Mouse (Mus musculus): ENCODE measurements at regions not wholly inside any gene's neighbourhood (a gene's known extent, or its start where the extent isn't known, plus 50 kb on each side); places are given as distances from the start of the nearest gene placed in this dataset.
A peak's percentile ranks its signal among the peaks of the same experiment; 100 is the strongest.

DNA sequence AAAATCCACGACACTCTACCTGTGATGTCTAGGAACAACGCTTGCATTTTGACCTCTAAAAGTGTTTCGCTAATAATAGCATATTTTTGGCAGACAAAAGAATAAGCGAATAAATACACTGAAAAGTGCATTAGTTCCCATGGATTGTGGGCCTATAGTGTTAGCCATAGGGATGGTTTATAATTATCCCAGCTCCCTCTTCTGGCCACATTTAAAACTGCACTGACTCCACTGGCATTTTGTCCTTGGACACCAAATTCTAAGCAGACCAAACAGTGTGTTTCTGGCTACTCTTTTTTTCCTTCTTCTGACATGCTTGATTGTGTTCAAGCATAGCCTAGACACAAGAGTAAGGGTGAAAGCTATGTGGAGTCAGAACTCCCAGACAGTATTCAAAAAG lies 276.8 kb upstream of the Ank start:
- no peak overlapping the region for H3K4me3 ChIP-seq (ENCODE audit: insufficient read depth, low read length)
- H3K4me1 ChIP-seq (ENCODE audit: control insufficient read depth, insufficient read depth, low read length) = no peaks in the 10 kb centered on the region
- no peak for TF ChIP-seq POLR2A (IDR thresholded peaks at IDR 0.05; ENCODE audit: low read depth, low read length)
- no peak for TF ChIP-seq CTCF (IDR thresholded peaks at IDR 0.05; ENCODE audit: borderline replicate concordance, insufficient read depth, low read length)
- no peak overlapping the region for H3K27ac ChIP-seq (ENCODE audit: insufficient read depth, low read length)

DNA sequence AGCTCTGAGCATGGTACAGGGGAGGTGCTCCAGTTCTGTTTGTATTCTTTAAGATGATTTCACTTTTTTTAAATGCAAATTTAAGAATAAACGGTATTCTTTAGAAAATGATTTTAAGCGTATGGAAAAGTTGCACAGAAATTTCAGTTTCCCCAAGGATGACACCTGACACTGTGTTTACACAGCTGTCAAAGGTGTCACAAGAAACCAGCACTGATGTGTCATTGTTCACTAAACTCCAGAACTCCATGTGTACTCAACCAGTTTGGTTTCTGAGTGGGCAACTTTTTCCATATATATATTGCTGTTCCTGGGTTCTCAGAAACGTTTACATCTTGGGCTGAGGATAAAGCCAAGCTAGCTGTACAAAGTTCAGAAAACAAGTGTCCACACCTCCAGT lies 265.0 kb upstream of the Ank start:
- TF ChIP-seq CTCF (IDR thresholded peaks at IDR 0.05; ENCODE audit: borderline replicate concordance, insufficient read depth, low read length) (no peak), POLR2A (IDR thresholded peaks at IDR 0.05; ENCODE audit: low read depth, low read length) (no peak)
- H3K27ac ChIP-seq (ENCODE audit: insufficient read depth, low read length) = no peak overlapping the region

DNA sequence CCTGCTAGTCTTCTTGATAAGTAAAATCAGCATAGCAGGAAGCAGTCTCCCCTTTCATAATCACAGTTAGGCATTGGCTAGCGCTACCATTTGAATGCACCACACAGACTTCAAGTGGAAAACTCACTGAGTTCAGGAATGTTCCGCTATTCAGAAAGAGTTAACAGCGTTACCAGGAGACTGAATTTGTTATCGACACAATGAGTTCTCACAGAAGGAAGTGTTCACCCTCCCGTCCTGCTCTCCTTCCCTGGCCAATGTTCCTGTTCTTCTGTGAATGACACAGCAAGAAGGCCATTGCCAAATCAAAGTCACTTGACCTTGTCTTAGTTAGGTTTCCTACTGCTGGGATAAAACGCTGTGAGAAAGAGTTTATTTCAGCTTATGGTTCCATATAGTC lies 261.6 kb upstream of the Ank start:
- Histone ChIP-seq H3K4me1 (ENCODE audit: control insufficient read depth, insufficient read depth, low read length) (no peaks in the 10 kb centered on the region), H3K4me3 (ENCODE audit: insufficient read depth, low read length) (no peak overlapping the region), H3K27ac (ENCODE audit: insufficient read depth, low read length) (no peak overlapping the region)
- no peak for TF ChIP-seq POLR2A (IDR thresholded peaks at IDR 0.05; ENCODE audit: low read depth, low read length)
- TF ChIP-seq CTCF (IDR thresholded peaks at IDR 0.05; ENCODE audit: borderline replicate concordance, insufficient read depth, low read length) = no peak

More for the DNA sequence above, 265.0 kb upstream of the Ank start:
- no peak overlapping the region for H3K4me3 ChIP-seq (ENCODE audit: insufficient read depth, low read length)
- H3K4me1 ChIP-seq (ENCODE audit: control insufficient read depth, insufficient read depth, low read length) = no peaks in the 10 kb centered on the region

- no peak overlapping the region for H3K4me3 ChIP-seq (ENCODE audit: insufficient read depth, low read length)
- TF ChIP-seq CTCF (IDR thresholded peaks at IDR 0.05; ENCODE audit: borderline replicate concordance, insufficient read depth, low read length) (no peak), POLR2A (IDR thresholded peaks at IDR 0.05; ENCODE audit: low read depth, low read length) (no peak)
- no peak overlapping the region for H3K27ac ChIP-seq (ENCODE audit: insufficient read depth, low read length)
- no peaks in the 10 kb centered on the region for H3K4me1 ChIP-seq (ENCODE audit: control insufficient read depth, insufficient read depth, low read length)
Measured at GRCm38 (mm10) chr15:27207446-27207845, 259.0 kb upstream of the Ank start.

- TF ChIP-seq POLR2A (IDR thresholded peaks at IDR 0.05; ENCODE audit: low read depth, low read length) (no peak), CTCF (IDR thresholded peaks at IDR 0.05; ENCODE audit: borderline replicate concordance, insufficient read depth, low read length) (no peak)
- no peaks in the 10 kb centered on the region for H3K4me1 ChIP-seq (ENCODE audit: control insufficient read depth, insufficient read depth, low read length)
- H3K4me3 ChIP-seq (ENCODE audit: insufficient read depth, low read length) = no peak overlapping the region
- no peak overlapping the region for H3K27ac ChIP-seq (ENCODE audit: insufficient read depth, low read length)
Measured at GRCm38 (mm10) chr15:27216387-27216786, 250.1 kb upstream of the Ank start.

DNA sequence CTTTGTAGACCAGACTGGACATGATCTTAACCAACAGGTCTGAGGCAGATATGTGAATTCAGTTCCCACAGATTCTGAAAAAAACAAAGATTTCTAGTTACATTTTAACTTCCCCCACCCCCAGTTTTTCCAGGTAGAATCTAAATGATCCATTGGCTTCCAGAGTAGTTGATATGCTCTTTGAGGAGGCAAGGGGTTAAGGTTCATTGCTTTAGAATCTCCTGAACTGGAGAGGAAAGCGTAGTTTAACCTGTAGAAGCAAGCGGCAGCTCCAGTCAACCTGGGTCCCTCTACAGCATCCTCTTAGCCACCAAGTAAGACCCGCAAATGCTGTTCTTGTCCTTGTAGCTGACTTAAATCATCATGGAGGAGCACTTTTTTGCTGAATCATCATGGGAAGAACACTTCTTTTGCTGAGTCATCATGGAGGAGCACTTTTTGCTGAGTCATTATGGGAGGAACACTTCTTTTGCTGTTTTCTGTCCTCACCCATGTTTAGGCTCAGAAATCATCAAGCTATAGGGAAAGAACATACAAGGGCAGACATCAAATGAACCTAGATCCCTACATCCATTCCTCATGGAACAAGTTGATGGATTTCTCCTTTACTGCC lies 247.2 kb upstream of the Ank start:
- no peak overlapping the region for H3K27ac ChIP-seq (ENCODE audit: insufficient read depth, low read length)
- no peak overlapping the region for H3K4me3 ChIP-seq (ENCODE audit: insufficient read depth, low read length)
- H3K4me1 ChIP-seq (ENCODE audit: control insufficient read depth, insufficient read depth, low read length) = no peaks in the 10 kb centered on the region
- TF ChIP-seq CTCF (IDR thresholded peaks at IDR 0.05; ENCODE audit: borderline replicate concordance, insufficient read depth, low read length) (no peak), POLR2A (IDR thresholded peaks at IDR 0.05; ENCODE audit: low read depth, low read length) (no peak)

DNA sequence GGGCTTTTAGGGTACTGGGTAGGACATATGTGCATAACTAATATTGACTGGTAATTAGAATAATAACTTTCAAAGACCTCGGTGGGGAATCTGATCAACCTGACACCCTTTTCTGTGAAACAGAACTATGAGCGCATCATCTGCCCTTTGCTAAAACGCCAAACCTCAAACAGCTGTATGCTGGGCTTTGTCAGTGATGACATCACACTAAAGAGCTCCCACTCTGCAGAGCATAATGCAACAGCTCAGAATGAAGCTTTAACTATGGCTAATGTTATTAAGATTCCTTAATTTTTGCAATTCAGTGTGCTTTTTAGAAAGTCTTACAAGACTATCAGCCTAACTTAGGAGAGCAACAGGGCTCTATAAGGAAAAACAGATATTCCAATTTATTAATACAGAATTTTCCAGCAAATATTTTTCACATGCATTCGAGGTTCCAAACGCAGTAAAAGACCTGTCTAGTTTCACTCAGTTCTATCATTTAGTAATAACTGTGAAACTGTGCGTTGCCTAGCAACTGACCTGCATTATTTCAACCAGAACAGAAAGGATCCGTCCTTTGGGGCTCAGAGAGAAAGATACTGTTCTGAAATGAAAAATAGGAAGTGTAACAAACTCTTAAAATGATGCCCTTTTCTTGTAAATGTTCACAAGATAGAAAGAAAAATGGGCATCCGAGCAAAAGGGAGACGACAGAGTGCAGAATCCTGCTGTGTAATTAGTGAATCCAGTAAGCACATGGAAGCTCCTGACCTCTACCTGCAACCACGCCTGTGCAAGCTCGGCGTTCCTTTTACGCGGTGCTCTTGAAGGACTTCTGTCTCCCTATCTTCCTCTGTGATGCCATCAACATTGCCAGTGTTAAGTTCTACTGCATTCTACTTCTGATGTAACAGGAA lies 242.6 kb upstream of the Ank start:
- Histone ChIP-seq H3K27ac (ENCODE audit: insufficient read depth, low read length) (no peak overlapping the region), H3K4me3 (ENCODE audit: insufficient read depth, low read length) (no peak overlapping the region), H3K4me1 (ENCODE audit: control insufficient read depth, insufficient read depth, low read length) (no peaks in the 10 kb centered on the region)
- TF ChIP-seq POLR2A (IDR thresholded peaks at IDR 0.05; ENCODE audit: low read depth, low read length) (no peak), CTCF (IDR thresholded peaks at IDR 0.05; ENCODE audit: borderline replicate concordance, insufficient read depth, low read length) (no peak)

DNA sequence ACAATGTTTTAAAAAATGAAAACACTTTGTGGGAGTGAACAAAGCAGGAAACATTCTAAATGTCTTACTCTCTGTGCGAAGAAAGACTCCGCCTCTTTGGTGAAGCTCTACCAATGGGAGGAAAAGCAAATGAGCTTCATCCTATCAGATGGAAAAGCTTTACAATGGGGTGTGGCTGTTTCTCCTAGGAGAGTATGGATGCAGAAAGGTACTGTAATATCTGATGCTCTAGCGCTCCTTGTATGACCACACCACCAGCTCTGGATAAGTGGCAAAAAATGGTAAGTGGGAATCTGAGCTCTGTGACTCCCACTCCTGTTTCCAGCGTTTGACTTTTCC lies 242.0 kb upstream of the Ank start:
- H3K4me3 ChIP-seq (ENCODE audit: insufficient read depth, low read length) = no peak overlapping the region
- TF ChIP-seq CTCF (IDR thresholded peaks at IDR 0.05; ENCODE audit: borderline replicate concordance, insufficient read depth, low read length) (no peak), POLR2A (IDR thresholded peaks at IDR 0.05; ENCODE audit: low read depth, low read length) (no peak)
- H3K27ac ChIP-seq (ENCODE audit: insufficient read depth, low read length) = no peak overlapping the region
- H3K4me1 ChIP-seq (ENCODE audit: control insufficient read depth, insufficient read depth, low read length) = no peaks in the 10 kb centered on the region

DNA sequence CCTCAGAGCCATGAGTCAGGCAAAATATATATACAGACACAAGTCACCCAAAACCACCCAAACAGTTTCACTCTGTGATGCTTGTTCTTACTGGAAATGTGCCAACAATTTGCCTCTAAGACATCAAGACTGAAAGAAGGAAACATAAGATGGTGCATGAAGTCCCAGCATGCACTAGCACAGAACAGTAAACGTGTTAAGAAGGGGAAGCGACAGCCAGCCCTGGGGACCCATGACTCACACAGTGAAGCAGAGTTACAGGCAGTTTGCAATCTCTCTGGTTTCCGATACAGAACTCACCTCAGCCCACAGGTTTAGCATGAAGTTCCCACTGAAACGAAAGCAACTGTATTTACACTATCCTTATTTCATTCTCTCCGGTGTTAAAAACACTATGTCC lies 233.7 kb upstream of the Ank start:
- H3K4me3 ChIP-seq (ENCODE audit: insufficient read depth, low read length) = no peak overlapping the region
- no peaks in the 10 kb centered on the region; the same call in 1 of the 2 replicates for H3K4me1 ChIP-seq (ENCODE audit: control insufficient read depth, insufficient read depth, low read length)
- TF ChIP-seq POLR2A (IDR thresholded peaks at IDR 0.05; ENCODE audit: low read depth, low read length) = no peak
- no peak for TF ChIP-seq CTCF (IDR thresholded peaks at IDR 0.05; ENCODE audit: borderline replicate concordance, insufficient read depth, low read length)
- H3K27ac ChIP-seq (ENCODE audit: insufficient read depth, low read length) = no peak overlapping the region

DNA sequence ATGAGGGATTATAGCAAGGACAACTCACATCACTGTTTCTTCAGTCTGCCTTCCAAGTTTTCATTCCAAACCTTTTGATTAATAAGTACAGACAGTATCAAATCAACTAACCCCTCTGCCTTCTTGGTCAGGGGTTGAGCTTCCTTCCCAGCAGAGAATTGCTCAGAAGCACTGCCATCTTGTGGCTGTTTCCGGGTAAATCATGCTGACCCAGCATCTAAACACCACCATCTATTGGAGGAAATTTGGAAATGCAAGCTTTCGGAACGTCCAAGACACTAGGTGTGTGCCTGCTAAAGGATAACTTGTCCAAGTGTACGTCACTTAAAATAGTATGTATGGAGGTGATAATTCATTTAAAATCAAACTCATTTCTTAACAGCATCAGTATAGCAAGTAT lies 231.7 kb upstream of the Ank start:
- TF ChIP-seq POLR2A (IDR thresholded peaks at IDR 0.05; ENCODE audit: low read depth, low read length) (no peak), CTCF (IDR thresholded peaks at IDR 0.05; ENCODE audit: borderline replicate concordance, insufficient read depth, low read length) (peak; percentile 49)
- Histone ChIP-seq H3K4me3 (ENCODE audit: insufficient read depth, low read length) (no peak overlapping the region), H3K27ac (ENCODE audit: insufficient read depth, low read length) (no peak overlapping the region), H3K4me1 (ENCODE audit: control insufficient read depth, insufficient read depth, low read length) (no peaks in the 10 kb centered on the region; the same call in 1 of the 2 replicates)

Data from embryonic fibroblast, embryonic 13.5 days (primary cell).